Mouse (Mus musculus) brown adipose tissue, adult 24 weeks (tissue): Measurements from ENCODE around the gene Acads. TPM values are rescaled to one million over a fixed set of nuclear protein-coding genes. Genes with fewer than 3 reads are reported as not detected.
"Not testable (repeated sequence)": the region's sequence is repeated elsewhere in the genome, so short reads cannot be mapped to it uniquely, and the experiment has no call there.

ENCODE experiments used
- H3K27ac ChIP-seq: fragments of 200-500 bp; replicated peaks from 2 replicates; pipeline ENCODE4 v1.5.1; 2012; ENCODE audit warnings: low read depth, mild to moderate bottlenecking, low read length
- H3K4me1 ChIP-seq: fragments of 200-500 bp; 2 replicates; pipeline ENCODE4 v1.6.1; 2012; ENCODE audit warnings: low read length, mixed read lengths; ENCODE audit not compliant: control insufficient read depth, insufficient read depth, insufficient read length
- H3K4me3 ChIP-seq: fragments of 200-500 bp; 2 replicates; pipeline ENCODE4 v1.5.1; 2012; ENCODE audit warnings: low read depth, mild to moderate bottlenecking, low read length, moderate library complexity; ENCODE audit not compliant: insufficient read depth
- polyA plus RNA-seq: library from polyadenylated mRNA; stranded (reverse); fragments of >200 nt; gene quantifications from 2 replicates; pipeline ENCODE4 v1.2.4, GENCODE M21; 2012; ENCODE audit not compliant: missing spikeins, insufficient read depth, insufficient read length

Gene Acads
- polyA plus RNA-seq, 1 experiment = 345 TPM

- Histone ChIP-seq H3K4me3 (no peak overlapping the region), H3K4me1 (no peaks in the 10 kb centered on the region), H3K27ac (no peak overlapping the region)
Observed at GRCm38 (mm10) chr5:115081636-115082035, 37.5 kb downstream of the Acads start.

GRCm38 (mm10) chr5:115076144-115076901 is 42.8 kb downstream of the Acads start:
- H3K4me3 ChIP-seq = no peak overlapping the region
- H3K4me1 ChIP-seq = peaks cover 4% of the 10 kb centered on the region
- no peak overlapping the region for H3K27ac ChIP-seq

- peaks cover 7% of the 10 kb centered on the region for H3K4me1 ChIP-seq
- H3K27ac ChIP-seq = no peak overlapping the region
- no peak overlapping the region for H3K4me3 ChIP-seq
Observed at GRCm38 (mm10) chr5:115074749-115075148, 44.4 kb downstream of the Acads start.

- H3K4me1 ChIP-seq, H3K27ac ChIP-seq, H3K4me3 ChIP-seq: not testable (repeated sequence)
Observed at GRCm38 (mm10) chr5:115073306-115073705, 45.8 kb downstream of the Acads start.

- Histone ChIP-seq H3K4me1 (peaks cover 11% of the 10 kb centered on the region), H3K4me3 (no peak overlapping the region), H3K27ac (no peak overlapping the region)
Observed at GRCm38 (mm10) chr5:115072143-115072542, 47.0 kb downstream of the Acads start.

GRCm38 (mm10) chr5:115071096-115071901 is 47.8 kb downstream of the Acads start:
- Histone ChIP-seq H3K4me1 (peaks cover 11% of the 10 kb centered on the region), H3K4me3 (no peak overlapping the region), H3K27ac (no peak overlapping the region)

- Histone ChIP-seq H3K4me1 (peaks cover 11% of the 10 kb centered on the region), H3K4me3 (no peak overlapping the region), H3K27ac (no peak overlapping the region)
Observed at GRCm38 (mm10) chr5:115070457-115070856, 48.7 kb downstream of the Acads start.

- Histone ChIP-seq H3K4me3 (no peak overlapping the region), H3K27ac (no peak overlapping the region), H3K4me1 (peaks cover 11% of the 10 kb centered on the region)
Observed at GRCm38 (mm10) chr5:115069611-115070010, 49.5 kb downstream of the Acads start.

GRCm38 (mm10) chr5:115068671-115069421 is 50.3 kb downstream of the Acads start:
- Histone ChIP-seq H3K4me3 (no peak overlapping the region), H3K4me1 (peaks cover 11% of the 10 kb centered on the region), H3K27ac (no peak overlapping the region)

GRCm38 (mm10) chr5:115066245-115066644 is 52.9 kb downstream of the Acads start:
- H3K4me1 ChIP-seq = peaks cover 7% of the 10 kb centered on the region; the same call in 1 of the 2 replicates
- no peak overlapping the region for H3K4me3 ChIP-seq
- H3K27ac ChIP-seq = no peak overlapping the region

GRCm38 (mm10) chr5:115063391-115063790 is 55.8 kb downstream of the Acads start:
- Histone ChIP-seq H3K4me1 (peaks cover 10% of the 10 kb centered on the region; the same call in 1 of the 2 replicates), H3K4me3 (no peak overlapping the region), H3K27ac (no peak overlapping the region)

- Histone ChIP-seq H3K4me3 (no peak overlapping the region), H3K27ac (no peak overlapping the region), H3K4me1 (peaks cover 10% of the 10 kb centered on the region; the same call in 1 of the 2 replicates)
Observed at GRCm38 (mm10) chr5:115062566-115062965, 56.6 kb downstream of the Acads start.

- H3K4me3 ChIP-seq = no peak overlapping the region
- peaks cover 8% of the 10 kb centered on the region; the same call in 1 of the 2 replicates for H3K4me1 ChIP-seq
- H3K27ac ChIP-seq = no peak overlapping the region
Observed at GRCm38 (mm10) chr5:115060977-115061376, 58.2 kb downstream of the Acads start.
